Mouse (Mus musculus) midbrain, postnatal 0 days (tissue): ENCODE results near the gene Ets1. TPM values are rescaled to one million over a fixed set of nuclear protein-coding genes. Genes with fewer than 3 reads are reported as not detected.

ENCODE experiments used
- ATAC-seq: fragments of 200-750 bp; cut with Nextera tagmentation; 2 replicates; pipeline ENCODE4 v1.8.0; 2017; ENCODE audit warnings: moderate number of reproducible peaks, mild to moderate bottlenecking, moderate TSS enrichment, moderate library complexity; ENCODE audit not compliant: low FRiP score
- DNase-seq: peaks from one replicate; pipeline ENCODE4 v3.0.0-alpha.2; 2015; ENCODE audit warnings: low spot score
- H3K27ac ChIP-seq: fragments of 300-500 bp; sonication (generic); 2 replicates; pipeline ENCODE4 v1.5.1; 2014; ENCODE audit warnings: low read depth, mild to moderate bottlenecking, low read length, mixed read lengths
- H3K27me3 ChIP-seq: fragments of 300-500 bp; sonication (generic); 2 replicates; pipeline ENCODE4 v1.6.1; 2014; ENCODE audit warnings: low read length, control low read depth, mixed read lengths; ENCODE audit not compliant: insufficient read depth
- H3K36me3 ChIP-seq: fragments of 300-500 bp; sonication (generic); 2 replicates; pipeline ENCODE4 v1.6.1; 2014; ENCODE audit warnings: low read length, control low read depth, mixed read lengths; ENCODE audit not compliant: insufficient read depth
- H3K4me1 ChIP-seq: fragments of 300-500 bp; sonication (generic); 2 replicates; pipeline ENCODE4 v1.6.1; 2014; ENCODE audit warnings: mild to moderate bottlenecking, control low read depth, antibody characterized with exemption, low read length, mixed read lengths; ENCODE audit not compliant: insufficient read depth
- H3K4me2 ChIP-seq: fragments of 300-500 bp; sonication (generic); 2 replicates; pipeline ENCODE4 v1.6.1; 2014; ENCODE audit warnings: low read depth, mild to moderate bottlenecking, low read length, mixed read lengths; ENCODE audit not compliant: poor library complexity, severe bottlenecking
- H3K4me3 ChIP-seq: fragments of 300-500 bp; sonication (generic); 2 replicates; pipeline ENCODE4 v1.5.1; 2014; ENCODE audit warnings: low read depth, mild to moderate bottlenecking, low read length, moderate library complexity
- H3K9ac ChIP-seq: fragments of 300-500 bp; sonication (generic); replicated peaks from 2 replicates; pipeline ENCODE4 v1.6.1; 2014; ENCODE audit warnings: mild to moderate bottlenecking, low read length, moderate library complexity, mixed read lengths; ENCODE audit not compliant: poor library complexity, severe bottlenecking
- H3K9me3 ChIP-seq: fragments of 300-500 bp; sonication (generic); 2 replicates; pipeline ENCODE4 v1.6.1; 2016; ENCODE audit warnings: low read length, control low read depth
- CTCF ChIP-seq: IDR thresholded peaks from 2 replicates; pipeline ENCODE4 v1.5.1; 2016; ENCODE audit warnings: antibody characterized with exemption, mild to moderate bottlenecking
- WGBS: fragments of 180-500 bp; shearing (Covaris S2); extraction: QIAGEN DNeasy Blood & Tissue Kit; methylation state at CpG from one replicate; pipeline ENCODE4 v1.1.7; 2014; 5-methylcytosine and 5-hydroxymethylcytosine counted together
- polyA plus RNA-seq: library from polyadenylated mRNA; unstranded; fragments of >200 nt; fragmentation: Nextera tagmentation; extraction: Ambion mirVana; gene quantifications from 2 replicates; pipeline ENCODE4 v1.2.1, GENCODE M21; 2015
- total RNA-seq: library from RNA; depleted of rRNA; stranded (reverse); fragments of >200 nt; gene quantifications from 2 replicates; pipeline ENCODE4 v1.2.3, GENCODE M21; 2014

Ets1 gene
- total and polyA plus RNA-seq, 2 experiments from 2014 or later = 8.9 to 10.8 TPM

- no peaks in the 10 kb centered on the region for H3K36me3 ChIP-seq
- DNase-seq (no peak), ATAC-seq (no peak)
- WGBS = 59% methylated on average over 4 of the region's 4 CpGs
- no peaks in the 10 kb centered on the region for H3K9me3 ChIP-seq
- no peak overlapping the region for H3K9ac ChIP-seq
- no peak overlapping the region for H3K4me2 ChIP-seq
- no peaks in the 10 kb centered on the region for H3K4me1 ChIP-seq
- no peaks in the 10 kb centered on the region for H3K27me3 ChIP-seq
- no peak overlapping the region for H3K4me3 ChIP-seq
- no peak overlapping the region for H3K27ac ChIP-seq
- no peak for TF ChIP-seq CTCF
These were observed 92.8 kb downstream of the Ets1 start for GRCm38 (mm10) chr9:32728806-32729205.

DNA sequence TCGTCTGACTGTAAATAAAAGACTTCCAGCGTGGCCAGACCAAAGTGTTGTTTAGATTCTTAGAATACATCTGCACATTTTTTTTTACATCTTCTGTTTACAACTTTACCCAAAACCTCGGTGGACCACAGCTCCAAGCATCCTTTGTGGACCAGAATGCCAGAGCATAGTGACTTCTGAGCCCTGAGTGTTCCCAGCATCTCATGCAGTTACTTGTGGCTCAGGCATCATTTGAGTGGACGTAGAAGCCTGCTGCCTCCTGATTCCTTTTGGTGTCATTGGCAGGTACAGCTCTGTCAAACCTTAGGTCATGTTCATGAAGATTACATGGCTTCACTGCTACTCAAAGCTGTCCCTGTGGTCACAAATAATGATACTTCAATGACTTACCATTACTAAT is 93.2 kb downstream of the Ets1 start:
- DNase-seq (no peak), ATAC-seq (no peak)
- Histone ChIP-seq H3K4me1 (no peaks in the 10 kb centered on the region), H3K9me3 (no peaks in the 10 kb centered on the region), H3K36me3 (no peaks in the 10 kb centered on the region), H3K9ac (no peak overlapping the region), H3K27ac (no peak overlapping the region), H3K4me2 (no peak overlapping the region), H3K27me3 (no peaks in the 10 kb centered on the region), H3K4me3 (no peak overlapping the region)
- TF ChIP-seq CTCF = no peak
- 81% methylated on average over 4 of the region's 4 CpGs for WGBS

GRCm38 (mm10) chr9:32730001-32730655 is 94.1 kb downstream of the Ets1 start:
- H3K4me2 ChIP-seq = no peak overlapping the region
- no peaks in the 10 kb centered on the region for H3K36me3 ChIP-seq
- H3K9ac ChIP-seq = no peak overlapping the region
- no peaks in the 10 kb centered on the region for H3K27me3 ChIP-seq
- no peak overlapping the region for H3K27ac ChIP-seq
- no peak for ATAC-seq
- WGBS = 85% methylated on average over 9 of the region's 9 CpGs
- no peaks in the 10 kb centered on the region for H3K4me1 ChIP-seq
- H3K9me3 ChIP-seq = no peaks in the 10 kb centered on the region
- TF ChIP-seq CTCF = no peak
- DNase-seq = no peak
- H3K4me3 ChIP-seq = no peak overlapping the region

DNA sequence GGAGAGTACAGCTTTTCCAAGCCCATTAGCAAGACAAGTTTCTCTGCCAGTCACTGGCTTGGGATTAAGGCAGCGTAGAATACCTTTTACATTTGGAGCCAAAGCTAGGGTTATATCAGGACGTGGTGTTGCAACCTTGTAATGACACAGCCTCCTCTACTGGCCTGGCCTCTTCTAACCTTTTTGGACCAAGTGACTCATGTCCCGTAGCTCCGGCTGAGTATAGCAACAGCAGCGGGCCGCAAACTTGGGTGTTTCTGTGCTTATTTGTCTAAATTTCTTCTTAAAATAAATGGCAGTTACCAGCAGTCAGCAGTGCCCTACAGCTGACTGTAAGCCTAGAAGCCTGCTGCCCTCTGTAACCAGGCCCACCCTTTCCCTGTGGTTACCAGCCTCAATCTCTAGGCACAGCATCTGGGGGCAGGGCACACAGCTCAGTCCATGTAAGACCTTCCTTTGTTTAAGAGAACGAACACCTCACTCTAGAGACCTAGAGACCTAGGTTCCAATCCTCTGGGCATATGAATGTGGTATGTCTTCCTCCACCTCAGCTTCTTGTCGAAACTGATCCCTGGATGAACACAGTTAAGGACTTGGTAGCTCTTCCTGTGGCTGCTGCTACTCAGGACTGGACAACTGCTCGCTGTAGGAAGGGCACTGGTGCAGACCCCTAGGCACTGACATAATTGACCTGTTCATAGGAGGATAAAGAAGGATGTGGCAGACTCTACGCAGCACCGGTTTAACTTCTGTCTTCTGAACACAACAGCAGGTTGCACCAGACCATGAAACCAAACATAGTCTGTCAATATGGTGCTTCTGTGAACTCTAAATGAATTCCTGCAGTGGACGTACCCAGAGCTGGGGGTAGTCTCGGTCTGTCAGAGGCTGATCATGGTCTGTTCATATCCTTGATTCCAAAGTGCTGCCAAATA is 94.9 kb downstream of the Ets1 start:
- Histone ChIP-seq H3K36me3 (no peaks in the 10 kb centered on the region), H3K27ac (no peak overlapping the region), H3K9me3 (no peaks in the 10 kb centered on the region), H3K4me1 (no peaks in the 10 kb centered on the region), H3K9ac (no peak overlapping the region), H3K4me3 (no peak overlapping the region), H3K4me2 (no peak overlapping the region), H3K27me3 (no peaks in the 10 kb centered on the region)
- TF ChIP-seq CTCF = no peak
- ATAC-seq = no peak
- 79% methylated on average over 13 of the region's 13 CpGs for WGBS
- DNase-seq = no peak

DNA sequence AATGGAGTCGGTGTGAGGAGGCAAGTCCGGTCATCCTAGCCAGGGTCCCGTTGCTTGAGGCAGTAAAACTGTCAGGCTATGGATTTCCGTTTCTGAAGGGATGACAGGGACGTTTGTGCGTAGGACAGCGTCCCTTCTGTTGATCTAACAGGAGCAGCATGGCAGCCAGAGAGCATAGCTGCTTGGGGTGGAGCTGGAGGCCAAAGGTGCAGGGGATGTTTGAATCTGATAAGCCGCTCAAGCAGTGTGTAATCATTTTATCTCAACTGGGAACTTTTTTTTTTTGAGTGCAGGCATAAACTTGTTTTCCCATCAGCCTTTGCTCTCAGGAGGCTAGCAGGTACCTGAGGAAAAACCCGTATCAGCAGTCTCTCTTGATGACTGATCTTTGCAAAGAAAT is 95.8 kb downstream of the Ets1 start:
- no peaks in the 10 kb centered on the region for H3K36me3 ChIP-seq
- DNase-seq (no peak), ATAC-seq (no peak)
- H3K4me2 ChIP-seq = no peak overlapping the region
- H3K27ac ChIP-seq = no peak overlapping the region
- no peak overlapping the region for H3K9ac ChIP-seq
- no peak overlapping the region for H3K4me3 ChIP-seq
- WGBS = 45% methylated on average over 9 of the region's 9 CpGs
- no peak for TF ChIP-seq CTCF
- no peaks in the 10 kb centered on the region for H3K27me3 ChIP-seq
- no peaks in the 10 kb centered on the region for H3K4me1 ChIP-seq
- no peaks in the 10 kb centered on the region for H3K9me3 ChIP-seq

- Histone ChIP-seq H3K4me3 (no peak overlapping the region), H3K27me3 (no peaks in the 10 kb centered on the region), H3K9me3 (no peaks in the 10 kb centered on the region), H3K36me3 (no peaks in the 10 kb centered on the region), H3K4me2 (no peak overlapping the region), H3K4me1 (no peaks in the 10 kb centered on the region), H3K9ac (no peak overlapping the region), H3K27ac (no peak overlapping the region)
- no peak for TF ChIP-seq CTCF
- ATAC-seq (no peak), DNase-seq (no peak)
- 98% methylated on average over 7 of the region's 7 CpGs for WGBS
These were observed 99.0 kb downstream of the Ets1 start for GRCm38 (mm10) chr9:32735071-32735470.
